Mouse (Mus musculus): ENCODE data around the gene Gucy2c. TPM values are rescaled to one million over a fixed set of nuclear protein-coding genes. Genes with fewer than 3 reads are reported as not detected.

The Gucy2c gene
- polyA plus RNA-seq, 1 experiment from 2014 or later = not detected

DNA sequence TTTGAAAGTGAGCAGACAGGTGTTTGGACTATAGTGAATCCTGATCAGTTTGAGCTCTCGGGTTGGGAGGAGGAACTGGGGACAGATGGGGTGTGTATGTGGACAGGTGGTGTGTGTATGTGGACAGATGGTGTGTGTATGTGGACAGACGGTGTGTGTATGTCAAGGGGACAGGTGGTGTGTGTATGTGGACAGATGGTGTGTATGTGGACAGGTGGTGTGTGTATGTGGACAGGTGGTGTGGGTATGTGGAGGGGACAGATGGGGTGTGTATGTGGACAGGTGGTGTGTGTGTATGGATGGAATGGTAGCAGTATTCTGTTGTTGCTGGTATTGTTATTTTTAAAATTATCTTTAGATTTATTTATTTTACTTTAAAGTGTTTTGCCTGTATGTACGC is 79.7 kb downstream of the Gucy2c start:
- H3K36me3 ChIP-seq (ENCODE audit: control insufficient read depth, insufficient read depth, low read length) = no peaks in the 10 kb centered on the region
- H3K9ac ChIP-seq (ENCODE audit: low read length) = no peak overlapping the region
- no peak overlapping the region for H3K4me3 ChIP-seq (ENCODE audit: control insufficient read depth in 1 of 2, insufficient read depth in 1 of 2, low read depth in 1 of 2, low read length in 2 of 2)
- ATAC-seq (ENCODE audit: insufficient number of reproducible peaks, insufficient read depth, low FRiP score, low read depth) = no peak
- no peaks in the 10 kb centered on the region for H3K27me3 ChIP-seq (ENCODE audit: control insufficient read depth, insufficient read depth, low read length)
- H3K4me1 ChIP-seq (ENCODE audit: control insufficient read depth in 2 of 2, insufficient read depth in 2 of 2, low read length in 2 of 2) = peaks cover 12% of the 10 kb centered on the region in 2 experiments
- 91% methylated on average over 3 of the region's 3 CpGs for WGBS
- H3K9me3 ChIP-seq (ENCODE audit: control insufficient read depth, low read length) = no peaks in the 10 kb centered on the region
- H3K4me2 ChIP-seq (ENCODE audit: low read length) = no peak overlapping the region
- no peak overlapping the region for H3K27ac ChIP-seq (replicated peaks in 1 of 2; ENCODE audit: control insufficient read depth in 1 of 2, insufficient read depth in 1 of 2, low read depth in 2 of 2, low read length in 2 of 2)

GRCm38 (mm10) chr6:136701185-136701584 is 80.4 kb downstream of the Gucy2c start:
- ATAC-seq (ENCODE audit: insufficient number of reproducible peaks, insufficient read depth, low FRiP score, low read depth) = no peak
- 83% methylated on average over 5 of the region's 5 CpGs for WGBS
- H3K27ac ChIP-seq (replicated peaks in 1 of 2; ENCODE audit: control insufficient read depth in 1 of 2, insufficient read depth in 1 of 2, low read depth in 2 of 2, low read length in 2 of 2) = no peak overlapping the region

DNA sequence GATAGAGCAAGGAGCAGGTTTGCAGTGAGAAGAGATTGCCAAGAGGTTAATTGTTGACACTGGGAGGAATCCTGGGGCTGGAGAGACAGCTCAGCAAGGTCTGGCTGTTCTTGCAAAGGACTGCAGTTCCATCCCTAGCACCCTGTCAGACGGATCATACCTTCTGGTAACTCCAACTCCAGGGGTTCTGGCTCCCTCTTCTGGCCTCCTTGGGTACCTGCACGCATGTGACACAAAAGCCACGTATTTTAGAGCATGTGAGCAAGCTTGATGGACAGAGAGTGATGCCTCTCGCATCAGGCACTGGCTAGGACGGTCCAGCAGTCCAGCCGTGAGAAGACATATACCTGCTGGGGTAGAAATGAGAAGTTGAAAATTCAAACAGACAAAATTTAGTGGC is 90.3 kb downstream of the Gucy2c start:
- no peaks in the 10 kb centered on the region for H3K27me3 ChIP-seq (ENCODE audit: control insufficient read depth, insufficient read depth, low read length)
- no peak overlapping the region for H3K4me3 ChIP-seq (ENCODE audit: control insufficient read depth in 1 of 2, insufficient read depth in 1 of 2, low read depth in 1 of 2, low read length in 2 of 2)
- no peak overlapping the region for H3K9ac ChIP-seq (ENCODE audit: low read length)
- no peaks in the 10 kb centered on the region for H3K9me3 ChIP-seq (ENCODE audit: control insufficient read depth, low read length)
- 89% methylated on average over 6 of the region's 6 CpGs for WGBS
- H3K4me2 ChIP-seq (ENCODE audit: low read length) = no peak overlapping the region
- no peaks in the 10 kb centered on the region for H3K4me1 ChIP-seq (ENCODE audit: control insufficient read depth in 2 of 2, insufficient read depth in 2 of 2, low read length in 2 of 2)
- ATAC-seq (ENCODE audit: insufficient number of reproducible peaks, insufficient read depth, low FRiP score, low read depth) = no peak
- no peaks in the 10 kb centered on the region for H3K36me3 ChIP-seq (ENCODE audit: control insufficient read depth, insufficient read depth, low read length)
- no peak overlapping the region for H3K27ac ChIP-seq (replicated peaks in 1 of 2; ENCODE audit: control insufficient read depth in 1 of 2, insufficient read depth in 1 of 2, low read depth in 2 of 2, low read length in 2 of 2)

More at GRCm38 (mm10) chr6:136701185-136701584, 80.4 kb downstream of the Gucy2c start:
- Histone ChIP-seq H3K9me3 (ENCODE audit: control insufficient read depth, low read length) (no peaks in the 10 kb centered on the region), H3K9ac (ENCODE audit: low read length) (no peak overlapping the region), H3K27me3 (ENCODE audit: control insufficient read depth, insufficient read depth, low read length) (no peaks in the 10 kb centered on the region), H3K36me3 (ENCODE audit: control insufficient read depth, insufficient read depth, low read length) (no peaks in the 10 kb centered on the region), H3K4me1 (ENCODE audit: control insufficient read depth in 2 of 2, insufficient read depth in 2 of 2, low read length in 2 of 2) (peaks cover 12 to 13% of the 10 kb centered on the region in 2 experiments), H3K4me3 (ENCODE audit: control insufficient read depth in 1 of 2, insufficient read depth in 1 of 2, low read depth in 1 of 2, low read length in 2 of 2) (no peak overlapping the region), H3K4me2 (ENCODE audit: low read length) (no peak overlapping the region)

DNA sequence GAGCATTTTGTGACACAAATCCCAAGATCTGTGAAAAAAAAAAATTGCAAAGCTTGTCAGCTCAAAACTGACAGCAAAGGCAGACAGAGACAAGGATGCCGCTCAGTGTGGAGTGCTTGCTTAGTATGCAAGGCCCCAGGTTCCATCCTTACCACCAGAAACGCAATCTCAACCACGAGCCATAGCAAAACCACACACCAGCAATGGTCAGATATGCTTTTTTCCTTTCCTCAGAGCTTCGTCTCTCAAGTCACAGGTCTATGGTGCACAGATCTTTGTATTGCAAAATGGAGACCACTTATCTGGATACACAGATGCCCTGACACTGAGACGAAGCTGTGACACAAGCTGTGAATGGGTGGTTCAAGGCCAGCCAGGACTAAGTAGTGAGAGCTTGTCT is 91.0 kb downstream of the Gucy2c start:
- H3K27me3 ChIP-seq (ENCODE audit: control insufficient read depth, insufficient read depth, low read length) = no peaks in the 10 kb centered on the region
- H3K9me3 ChIP-seq (ENCODE audit: control insufficient read depth, low read length) = no peaks in the 10 kb centered on the region
- no peak overlapping the region for H3K9ac ChIP-seq (ENCODE audit: low read length)
- 73% methylated on average over 5 of the region's 5 CpGs for WGBS
- no peak overlapping the region for H3K4me3 ChIP-seq (ENCODE audit: control insufficient read depth in 1 of 2, insufficient read depth in 1 of 2, low read depth in 1 of 2, low read length in 2 of 2)
- H3K27ac ChIP-seq (replicated peaks in 1 of 2; ENCODE audit: control insufficient read depth in 1 of 2, insufficient read depth in 1 of 2, low read depth in 2 of 2, low read length in 2 of 2) = no peak overlapping the region
- no peak for ATAC-seq (ENCODE audit: insufficient number of reproducible peaks, insufficient read depth, low FRiP score, low read depth)
- no peaks in the 10 kb centered on the region for H3K4me1 ChIP-seq (ENCODE audit: control insufficient read depth in 2 of 2, insufficient read depth in 2 of 2, low read length in 2 of 2)
- no peak overlapping the region for H3K4me2 ChIP-seq (ENCODE audit: low read length)
- no peaks in the 10 kb centered on the region for H3K36me3 ChIP-seq (ENCODE audit: control insufficient read depth, insufficient read depth, low read length)

- Histone ChIP-seq H3K4me1 (ENCODE audit: control insufficient read depth in 2 of 2, insufficient read depth in 2 of 2, low read length in 2 of 2) (no peaks in the 10 kb centered on the region), H3K4me2 (ENCODE audit: low read length) (no peak overlapping the region), H3K9ac (ENCODE audit: low read length) (no peak overlapping the region), H3K4me3 (ENCODE audit: control insufficient read depth in 1 of 2, insufficient read depth in 1 of 2, low read depth in 1 of 2, low read length in 2 of 2) (no peak overlapping the region), H3K27me3 (ENCODE audit: control insufficient read depth, insufficient read depth, low read length) (no peaks in the 10 kb centered on the region), H3K9me3 (ENCODE audit: control insufficient read depth, low read length) (no peaks in the 10 kb centered on the region), H3K27ac (replicated peaks in 1 of 2; ENCODE audit: control insufficient read depth in 1 of 2, insufficient read depth in 1 of 2, low read depth in 2 of 2, low read length in 2 of 2) (no peak overlapping the region), H3K36me3 (ENCODE audit: control insufficient read depth, insufficient read depth, low read length) (no peaks in the 10 kb centered on the region)
- 61% methylated on average over 15 of the region's 15 CpGs for WGBS
- no peak for ATAC-seq (ENCODE audit: insufficient number of reproducible peaks, insufficient read depth, low FRiP score, low read depth)
Observed at GRCm38 (mm10) chr6:136689790-136690413, 91.7 kb downstream of the Gucy2c start.

GRCm38 (mm10) chr6:136685433-136685832 is 96.1 kb downstream of the Gucy2c start:
- Histone ChIP-seq H3K4me3 (ENCODE audit: control insufficient read depth in 1 of 2, insufficient read depth in 1 of 2, low read depth in 1 of 2, low read length in 2 of 2) (no peak overlapping the region), H3K4me2 (ENCODE audit: low read length) (no peak overlapping the region), H3K9ac (ENCODE audit: low read length) (no peak overlapping the region), H3K4me1 (ENCODE audit: control insufficient read depth in 2 of 2, insufficient read depth in 2 of 2, low read length in 2 of 2) (peaks cover 4 to 11% of the 10 kb centered on the region in 2 experiments; a peak in 3 of 4 replicates), H3K9me3 (ENCODE audit: control insufficient read depth, low read length) (no peaks in the 10 kb centered on the region), H3K36me3 (ENCODE audit: control insufficient read depth, insufficient read depth, low read length) (no peaks in the 10 kb centered on the region), H3K27me3 (ENCODE audit: control insufficient read depth, insufficient read depth, low read length) (no peaks in the 10 kb centered on the region), H3K27ac (replicated peaks in 1 of 2; ENCODE audit: control insufficient read depth in 1 of 2, insufficient read depth in 1 of 2, low read depth in 2 of 2, low read length in 2 of 2) (no peak overlapping the region)
- no peak for ATAC-seq (ENCODE audit: insufficient number of reproducible peaks, insufficient read depth, low FRiP score, low read depth)
- 57% methylated on average over 5 of the region's 5 CpGs for WGBS

DNA sequence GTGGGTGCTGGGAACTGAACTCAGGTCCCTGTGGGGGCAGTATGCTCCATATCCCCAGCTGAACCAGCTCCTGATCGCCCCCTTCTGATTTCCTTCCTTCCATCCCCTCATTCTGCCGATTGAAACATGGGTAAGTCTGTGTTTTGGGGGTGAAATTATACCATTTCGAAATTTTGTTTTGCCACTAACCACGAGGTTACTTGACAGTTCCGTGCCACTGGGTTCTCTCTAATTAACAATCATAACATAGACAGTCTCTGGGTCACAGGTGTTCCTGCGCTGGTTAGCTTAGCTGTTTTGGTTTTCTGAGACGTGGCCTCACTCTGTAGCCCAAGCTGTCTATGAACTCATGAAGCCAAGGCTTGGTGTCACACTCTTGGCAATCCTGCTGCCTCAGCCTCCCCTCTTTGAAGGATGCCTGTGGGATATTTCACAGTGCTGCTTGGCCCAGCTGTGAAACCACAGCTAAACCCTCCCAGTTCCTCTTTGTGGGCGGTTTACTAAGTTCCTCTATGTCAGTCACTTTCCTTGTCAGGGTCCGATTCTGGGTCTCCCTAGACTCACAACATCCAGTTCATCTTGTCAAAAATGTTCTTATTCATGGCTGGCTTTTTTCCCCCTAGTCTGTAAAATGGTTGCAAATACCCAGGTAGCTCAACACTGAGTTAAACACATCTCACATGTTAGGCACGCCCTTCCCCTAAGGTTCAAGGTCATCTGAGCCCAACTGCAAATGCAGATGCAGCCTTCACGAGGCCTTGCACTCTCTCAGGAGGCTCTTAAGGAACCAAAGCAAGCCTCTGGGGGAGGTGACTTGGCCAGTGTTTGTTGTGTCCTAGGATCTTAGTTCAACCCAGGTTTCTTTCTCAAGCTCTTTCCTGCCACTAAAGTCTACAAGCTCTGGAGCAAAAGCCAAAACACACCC is 97.9 kb downstream of the Gucy2c start:
- Histone ChIP-seq H3K9me3 (ENCODE audit: control insufficient read depth, low read length) (no peaks in the 10 kb centered on the region), H3K27ac (replicated peaks in 1 of 2; ENCODE audit: control insufficient read depth in 1 of 2, insufficient read depth in 1 of 2, low read depth in 2 of 2, low read length in 2 of 2) (0 out of 4 replicates have a peak overlapping the region, but pooled peaks of 1 of the 2 experiments have one; percentile 53), H3K4me3 (ENCODE audit: control insufficient read depth in 1 of 2, insufficient read depth in 1 of 2, low read depth in 1 of 2, low read length in 2 of 2) (no peak overlapping the region), H3K4me2 (ENCODE audit: low read length) (no peak overlapping the region), H3K4me1 (ENCODE audit: control insufficient read depth in 2 of 2, insufficient read depth in 2 of 2, low read length in 2 of 2) (peaks cover 11 to 13% of the 10 kb centered on the region in 2 experiments; a peak in 3 of 4 replicates), H3K9ac (ENCODE audit: low read length) (no peak overlapping the region), H3K27me3 (ENCODE audit: control insufficient read depth, insufficient read depth, low read length) (no peaks in the 10 kb centered on the region), H3K36me3 (ENCODE audit: control insufficient read depth, insufficient read depth, low read length) (no peaks in the 10 kb centered on the region)
- WGBS = 87% methylated on average over 11 of the region's 11 CpGs
- ATAC-seq (ENCODE audit: insufficient number of reproducible peaks, insufficient read depth, low FRiP score, low read depth) = no peak

Data from heart, embryonic 14.5 days (tissue).